Mouse (Mus musculus) lung, postnatal 0 days (tissue): ENCODE measurements around the gene Rarres2.
A peak's percentile ranks its signal among the peaks of the same experiment; 100 is the strongest.

Experiments used
- CTCF ChIP-seq: IDR thresholded peaks from 2 replicates; pipeline ENCODE4 v1.5.1; 2016; ENCODE audit warnings: antibody characterized with exemption, mild to moderate bottlenecking
- EP300 ChIP-seq: IDR thresholded peaks from 2 replicates; pipeline ENCODE4 v1.6.1; 2016; ENCODE audit warnings: antibody characterized with exemption, mild to moderate bottlenecking, control low read depth

- peak; percentile 19 for TF ChIP-seq CTCF
- TF ChIP-seq EP300, result no peak
These were observed 28.9 kb upstream of the Rarres2 start, which contains the start of gene Zfp775 for GRCm38 (mm10) chr6:48601271-48602079.
